Mouse (Mus musculus): Measurements from ENCODE around the gene Mapk11. TPM values are rescaled to one million over a fixed set of nuclear protein-coding genes. Genes with fewer than 3 reads are reported as not detected.
A peak's percentile ranks its signal among the peaks of the same experiment; 100 is the strongest.

The Mapk11 gene
- polyA plus RNA-seq, 1 experiment from 2014 or later = 12.7 TPM

- H3K4me3 ChIP-seq (ENCODE audit: low read depth, low read length) = peak overlapping the region; percentile 55
- H3K4me1 ChIP-seq (ENCODE audit: control insufficient read depth, insufficient read depth, low read length) = peaks cover 23% of the 10 kb centered on the region
- H3K9ac ChIP-seq (replicated peaks; ENCODE audit: low read length) = peak overlapping the region; percentile 63
- WGBS = 33% methylated on average over 17 of the region's 17 CpGs
- H3K27ac ChIP-seq (replicated peaks; ENCODE audit: low read depth, low read length) = 0 out of 2 replicates have a peak overlapping the region, but pooled peaks have one; percentile 1
- H3K36me3 ChIP-seq (replicated peaks; ENCODE audit: control insufficient read depth, insufficient read depth, low read depth, low read length) = peaks cover 4% of the 10 kb centered on the region
- no peaks in the 10 kb centered on the region for H3K9me3 ChIP-seq (replicated peaks; ENCODE audit: control insufficient read depth, low read length)
- no peaks in the 10 kb centered on the region for H3K27me3 ChIP-seq (ENCODE audit: control insufficient read depth, insufficient read depth, low read length)
- DNase-seq (ENCODE audit: low spot score) (no peak), ATAC-seq (replicated peaks; ENCODE audit: insufficient number of reproducible peaks, low FRiP score, low TSS enrichment, low read depth) (no peak; the same call in 1 of the 2 replicates)
- H3K4me2 ChIP-seq (ENCODE audit: low read depth, low read length) = peak overlapping the region; percentile 100
These were observed 23.0 kb upstream of the Mapk11 start for GRCm38 (mm10) chr15:89172276-89172935.

DNA sequence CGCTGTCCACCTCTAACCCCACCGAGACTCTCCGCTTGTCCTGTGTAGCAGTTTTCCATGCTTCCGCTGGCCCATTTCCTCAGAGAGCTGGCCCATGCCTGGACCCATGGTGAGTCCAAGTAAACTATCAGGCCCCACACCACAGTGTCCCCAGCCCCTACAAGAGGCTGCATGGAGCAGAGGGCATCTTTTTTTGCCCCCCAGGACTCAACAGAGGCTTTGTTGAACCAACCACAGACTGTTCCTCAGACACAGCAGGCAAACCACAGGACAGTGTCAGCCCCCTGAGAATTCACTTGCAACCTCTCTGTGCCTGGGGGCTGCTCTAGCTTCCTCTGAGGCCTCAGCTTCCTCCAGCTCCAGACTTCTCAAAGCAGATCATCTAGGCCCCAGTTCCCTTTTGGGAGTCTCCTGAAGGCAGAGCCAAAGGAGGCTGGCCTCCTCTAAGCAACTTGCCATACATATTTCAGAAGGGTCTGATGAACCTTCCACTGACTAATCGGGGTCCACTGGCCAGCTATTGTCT lies 22.2 kb upstream of the Mapk11 start:
- Histone ChIP-seq H3K36me3 (replicated peaks; ENCODE audit: control insufficient read depth, insufficient read depth, low read depth, low read length) (peaks cover 9% of the 10 kb centered on the region), H3K4me2 (ENCODE audit: low read depth, low read length) (no peak overlapping the region), H3K4me3 (ENCODE audit: low read depth, low read length) (no peak overlapping the region), H3K4me1 (ENCODE audit: control insufficient read depth, insufficient read depth, low read length) (peaks cover 17% of the 10 kb centered on the region), H3K9ac (replicated peaks; ENCODE audit: low read length) (no peak overlapping the region), H3K27ac (replicated peaks; ENCODE audit: low read depth, low read length) (no peak overlapping the region), H3K27me3 (ENCODE audit: control insufficient read depth, insufficient read depth, low read length) (no peaks in the 10 kb centered on the region), H3K9me3 (replicated peaks; ENCODE audit: control insufficient read depth, low read length) (no peaks in the 10 kb centered on the region)
- no peak for ATAC-seq (replicated peaks; ENCODE audit: insufficient number of reproducible peaks, low FRiP score, low TSS enrichment, low read depth)
- no peak for DNase-seq (ENCODE audit: low spot score)
- WGBS = 85% methylated on average over 5 of the region's 5 CpGs

GRCm38 (mm10) chr15:89170102-89170501 lies 20.7 kb upstream of the Mapk11 start:
- peaks cover 15% of the 10 kb centered on the region for H3K4me1 ChIP-seq (ENCODE audit: control insufficient read depth, insufficient read depth, low read length)
- H3K27ac ChIP-seq (replicated peaks; ENCODE audit: low read depth, low read length) = peak overlapping the region; percentile 47; the same call in 1 of the 2 replicates
- H3K4me2 ChIP-seq (ENCODE audit: low read depth, low read length) = no peak overlapping the region
- no peak overlapping the region for H3K4me3 ChIP-seq (ENCODE audit: low read depth, low read length)
- H3K9me3 ChIP-seq (replicated peaks; ENCODE audit: control insufficient read depth, low read length) = no peaks in the 10 kb centered on the region
- no peak for DNase-seq (ENCODE audit: low spot score)
- no peak overlapping the region; the same call in 1 of the 2 replicates for H3K9ac ChIP-seq (replicated peaks; ENCODE audit: low read length)
- no peaks in the 10 kb centered on the region for H3K27me3 ChIP-seq (ENCODE audit: control insufficient read depth, insufficient read depth, low read length)
- H3K36me3 ChIP-seq (replicated peaks; ENCODE audit: control insufficient read depth, insufficient read depth, low read depth, low read length) = peaks cover 20% of the 10 kb centered on the region
- no peak for ATAC-seq (replicated peaks; ENCODE audit: insufficient number of reproducible peaks, low FRiP score, low TSS enrichment, low read depth)
- 54% methylated on average over 3 of the region's 3 CpGs for WGBS

DNA sequence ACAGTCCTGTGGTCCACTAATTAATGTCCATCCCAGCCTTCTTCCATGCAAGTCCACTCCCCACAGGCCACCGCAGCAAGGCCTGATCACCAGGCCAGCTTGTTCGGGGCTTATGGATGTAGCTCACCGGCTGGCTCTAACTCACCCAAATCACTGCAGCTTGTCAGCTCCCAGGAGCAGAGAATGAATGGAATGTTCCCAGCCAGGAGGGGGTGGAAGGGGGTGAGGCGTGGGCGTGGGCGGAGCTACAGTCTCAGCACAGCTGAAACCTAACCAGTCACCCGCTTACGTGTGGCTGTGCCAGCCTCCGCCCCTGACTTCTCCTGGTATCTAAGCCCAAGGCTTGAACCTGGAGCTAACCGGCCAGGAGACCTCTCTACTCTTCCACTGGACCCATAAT lies 20.0 kb upstream of the Mapk11 start:
- WGBS = 7% methylated on average over 10 of the region's 10 CpGs
- Histone ChIP-seq H3K4me3 (ENCODE audit: low read depth, low read length) (no peak overlapping the region), H3K4me2 (ENCODE audit: low read depth, low read length) (peak overlapping the region; percentile 8; the same call in 1 of the 2 replicates), H3K36me3 (replicated peaks; ENCODE audit: control insufficient read depth, insufficient read depth, low read depth, low read length) (peaks cover 24% of the 10 kb centered on the region), H3K27ac (replicated peaks; ENCODE audit: low read depth, low read length) (peak overlapping the region; percentile 47; the same call in 1 of the 2 replicates), H3K9me3 (replicated peaks; ENCODE audit: control insufficient read depth, low read length) (no peaks in the 10 kb centered on the region), H3K9ac (replicated peaks; ENCODE audit: low read length) (no peak overlapping the region; the same call in 1 of the 2 replicates), H3K4me1 (ENCODE audit: control insufficient read depth, insufficient read depth, low read length) (peaks cover 15% of the 10 kb centered on the region), H3K27me3 (ENCODE audit: control insufficient read depth, insufficient read depth, low read length) (no peaks in the 10 kb centered on the region)
- peak; percentile 88 for DNase-seq (ENCODE audit: low spot score)
- ATAC-seq (replicated peaks; ENCODE audit: insufficient number of reproducible peaks, low FRiP score, low TSS enrichment, low read depth) = peak; percentile 47; the same call in 1 of the 2 replicates

GRCm38 (mm10) chr15:89168922-89169321 lies 19.5 kb upstream of the Mapk11 start:
- Histone ChIP-seq H3K36me3 (replicated peaks; ENCODE audit: control insufficient read depth, insufficient read depth, low read depth, low read length) (peaks cover 29% of the 10 kb centered on the region), H3K27ac (replicated peaks; ENCODE audit: low read depth, low read length) (no peak overlapping the region), H3K4me2 (ENCODE audit: low read depth, low read length) (no peak overlapping the region), H3K9me3 (replicated peaks; ENCODE audit: control insufficient read depth, low read length) (no peaks in the 10 kb centered on the region), H3K27me3 (ENCODE audit: control insufficient read depth, insufficient read depth, low read length) (no peaks in the 10 kb centered on the region), H3K4me1 (ENCODE audit: control insufficient read depth, insufficient read depth, low read length) (peaks cover 15% of the 10 kb centered on the region), H3K9ac (replicated peaks; ENCODE audit: low read length) (no peak overlapping the region; the same call in 1 of the 2 replicates), H3K4me3 (ENCODE audit: low read depth, low read length) (no peak overlapping the region)
- DNase-seq (ENCODE audit: low spot score) (no peak), ATAC-seq (replicated peaks; ENCODE audit: insufficient number of reproducible peaks, low FRiP score, low TSS enrichment, low read depth) (no peak)
- 54% methylated on average over 10 of the region's 10 CpGs for WGBS

DNA sequence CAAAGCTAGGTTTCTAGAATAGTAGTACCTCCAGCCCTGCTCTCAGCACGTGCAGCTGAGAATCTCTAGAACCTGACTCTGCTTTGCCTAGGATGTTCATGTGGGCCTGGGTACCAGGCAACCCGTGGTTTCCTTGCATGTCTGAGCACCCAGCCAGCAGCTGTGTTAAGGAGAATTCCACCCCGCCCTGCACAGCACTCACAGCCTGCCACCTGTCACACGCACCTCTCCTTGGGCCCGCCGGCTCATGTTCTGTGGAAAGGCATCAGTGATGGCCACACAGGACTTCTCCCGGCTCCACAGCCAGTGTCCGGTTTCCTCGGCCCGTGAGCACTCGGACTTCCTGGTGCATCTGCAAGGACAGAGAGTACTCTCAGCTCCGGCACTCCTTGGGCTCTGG lies 16.1 kb upstream of the Mapk11 start:
- 94% methylated on average over 12 of the region's 12 CpGs for WGBS
- H3K9ac ChIP-seq (replicated peaks; ENCODE audit: low read length) = no peak overlapping the region

DNA sequence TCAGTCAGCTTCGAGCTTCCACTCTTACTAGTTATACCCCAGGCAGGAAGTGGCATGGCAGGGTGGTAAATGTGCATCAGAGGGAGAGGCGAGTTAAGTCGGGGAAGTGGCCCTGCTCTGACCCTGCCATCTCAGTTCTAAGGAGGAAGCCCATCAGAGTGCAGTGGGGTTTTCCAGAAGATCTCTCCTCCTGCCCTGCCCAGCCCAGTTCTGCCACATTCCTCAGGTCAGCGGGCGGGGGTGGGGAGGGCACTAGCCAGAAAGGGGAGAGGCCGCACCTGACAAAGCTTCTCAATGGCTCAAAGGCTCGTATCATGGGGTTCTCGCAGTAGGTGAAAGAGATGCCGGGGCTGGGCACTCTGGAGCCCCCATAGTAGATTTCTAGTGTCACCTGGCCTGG lies 12.0 kb upstream of the Mapk11 start:
- DNase-seq (ENCODE audit: low spot score) = no peak
- Histone ChIP-seq H3K9ac (replicated peaks; ENCODE audit: low read length) (no peak overlapping the region), H3K4me3 (ENCODE audit: low read depth, low read length) (no peak overlapping the region), H3K9me3 (replicated peaks; ENCODE audit: control insufficient read depth, low read length) (no peaks in the 10 kb centered on the region), H3K4me1 (ENCODE audit: control insufficient read depth, insufficient read depth, low read length) (no peaks in the 10 kb centered on the region), H3K36me3 (replicated peaks; ENCODE audit: control insufficient read depth, insufficient read depth, low read depth, low read length) (peaks cover 61% of the 10 kb centered on the region), H3K4me2 (ENCODE audit: low read depth, low read length) (no peak overlapping the region), H3K27ac (replicated peaks; ENCODE audit: low read depth, low read length) (no peak overlapping the region), H3K27me3 (ENCODE audit: control insufficient read depth, insufficient read depth, low read length) (no peaks in the 10 kb centered on the region)
- 82% methylated on average over 9 of the region's 9 CpGs for WGBS
- ATAC-seq (replicated peaks; ENCODE audit: insufficient number of reproducible peaks, low FRiP score, low TSS enrichment, low read depth) = no peak

More for the DNA sequence above, 16.1 kb upstream of the Mapk11 start:
- Histone ChIP-seq H3K9me3 (replicated peaks; ENCODE audit: control insufficient read depth, low read length) (no peaks in the 10 kb centered on the region), H3K4me2 (ENCODE audit: low read depth, low read length) (no peak overlapping the region), H3K36me3 (replicated peaks; ENCODE audit: control insufficient read depth, insufficient read depth, low read depth, low read length) (peaks cover 45% of the 10 kb centered on the region), H3K27ac (replicated peaks; ENCODE audit: low read depth, low read length) (no peak overlapping the region), H3K27me3 (ENCODE audit: control insufficient read depth, insufficient read depth, low read length) (no peaks in the 10 kb centered on the region), H3K4me3 (ENCODE audit: low read depth, low read length) (no peak overlapping the region), H3K4me1 (ENCODE audit: control insufficient read depth, insufficient read depth, low read length) (peaks cover 11% of the 10 kb centered on the region; the same call in 1 of the 2 replicates)
- DNase-seq (ENCODE audit: low spot score) = no peak
- ATAC-seq (replicated peaks; ENCODE audit: insufficient number of reproducible peaks, low FRiP score, low TSS enrichment, low read depth) = no peak

DNA sequence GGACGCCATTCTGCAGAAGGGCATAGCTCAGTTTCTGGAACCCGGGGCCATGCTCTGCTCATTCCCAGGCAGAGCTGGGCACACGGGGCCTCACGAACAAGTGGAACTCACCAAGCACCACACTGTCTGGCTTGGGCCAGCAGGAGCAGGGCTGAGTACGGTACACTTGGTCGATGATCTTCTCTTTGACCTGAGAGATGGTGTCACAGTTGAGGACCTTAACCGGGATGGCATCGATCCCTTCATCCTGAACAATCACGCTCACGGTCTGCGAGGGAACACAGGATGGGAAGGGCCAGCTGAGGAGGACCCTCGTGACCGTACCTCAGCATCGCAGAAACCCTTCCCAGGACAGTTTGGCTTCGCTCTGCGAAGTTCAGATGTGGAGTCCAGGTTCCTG lies 9.1 kb upstream of the Mapk11 start:
- DNase-seq (ENCODE audit: low spot score) (no peak), ATAC-seq (replicated peaks; ENCODE audit: insufficient number of reproducible peaks, low FRiP score, low TSS enrichment, low read depth) (no peak; the same call in 1 of the 2 replicates)
- no peak overlapping the region for H3K4me2 ChIP-seq (ENCODE audit: low read depth, low read length)
- peaks cover 60% of the 10 kb centered on the region for H3K36me3 ChIP-seq (replicated peaks; ENCODE audit: control insufficient read depth, insufficient read depth, low read depth, low read length)
- H3K4me1 ChIP-seq (ENCODE audit: control insufficient read depth, insufficient read depth, low read length) = no peaks in the 10 kb centered on the region
- no peak overlapping the region for H3K4me3 ChIP-seq (ENCODE audit: low read depth, low read length)
- 94% methylated on average over 16 of the region's 16 CpGs for WGBS
- no peak overlapping the region for H3K9ac ChIP-seq (replicated peaks; ENCODE audit: low read length)
- no peak overlapping the region for H3K27ac ChIP-seq (replicated peaks; ENCODE audit: low read depth, low read length)
- H3K27me3 ChIP-seq (ENCODE audit: control insufficient read depth, insufficient read depth, low read length) = no peaks in the 10 kb centered on the region
- H3K9me3 ChIP-seq (replicated peaks; ENCODE audit: control insufficient read depth, low read length) = no peaks in the 10 kb centered on the region

Measured in embryonic facial prominence, embryonic 11.5 days (tissue).